ENCODE assay signal across 8 mouse cellular contexts in genomic region chr7:4996003-4996895, GRCm38 (mm10). TPM values are rescaled to one million over a fixed set of nuclear protein-coding genes. Genes with fewer than 3 reads are reported as not detected.
DNase-seq lines count a peak whose midpoint lies in the region; ATAC-seq lines count a peak whose summit lies in the region.

Zfp579 (minus strand) TSS chr7:4996158.

- peak; percentile 96 for DNase-seq in gastrocnemius, postnatal 14 days
- peak; percentile 84 for DNase-seq in induced T-regulatory cell, adult 2 months (ENCODE audit: low read depth)
- peak; percentile 93 to 96 for DNase-seq in left cerebral cortex, postnatal 10 days (ENCODE audit: extremely low spot score in 1 of 2, low spot score in 2 of 2)
- DNase-seq in right cerebral cortex, postnatal 14 days, result peak; percentile 93
- peak; percentile 92 to 97 for DNase-seq in urinary bladder, postnatal 4 days (ENCODE audit: low spot score in 2 of 2)

- intact Hi-C loops in gastrocnemius, postnatal 14 days (cut with DNase I; ENCODE audit: low total_unique reads), result loop anchor here (2.0 kb wide), 1 partner anchor 57 kb away; no protein-coding TSS in a partner anchor
- intact Hi-C loops in left cerebral cortex, postnatal 10 days (cut with DNase I), result no loop called here

- ATAC-seq in activated CD4-positive, CD25-positive, alpha-beta regulatory T cell, adult 4 months, result peak; percentile 50
- ATAC-seq in common myeloid progenitor, adult 5-6 weeks (replicated peaks; ENCODE audit: low read depth, poor library complexity, severe bottlenecking), result peak; percentile 89
- ATAC-seq in megakaryocyte progenitor cell, adult 5-6 weeks (replicated peaks; ENCODE audit: poor library complexity), result peak; percentile 91

RNA-seq across cellular contexts. Expression of gene Zfp579, which starts in this region (rescaled TPM):
- 1 to 10 TPM; 2.9 to 5.3 TPM for polyA plus RNA-seq in activated CD4-positive, CD25-positive, alpha-beta regulatory T cell, adult 4 months (2017; shearing (Covaris generic))
- 4.1 and 8.3 TPM in 2 replicates for total RNA-seq in common myeloid progenitor, adult 5-6 weeks (2017)
- 10 to 100 TPM in 1 of 2 experiments, 1 to 10 TPM in 1; 9.0 to 10.5 TPM for total RNA-seq in gastrocnemius, postnatal 14 days (2021)
- 10 to 100 TPM; 29.7 to 33.6 TPM for total RNA-seq in left cerebral cortex, postnatal 10 days (2021)
- 11.1 and 14.3 TPM in 2 replicates for total RNA-seq in megakaryocyte progenitor cell, adult 5-6 weeks (2015)
- 2.7 and 4.2 TPM in 2 replicates for total RNA-seq in megakaryocyte progenitor cell, adult 5-6 weeks (2017)

Comparison
In these comparisons a context has a peak if more than half of its experiments do, and no peak if none do; other contexts are left out.
1. Peak in every context shown above with its lines: DNase-seq and ATAC-seq.